Mouse (Mus musculus): ENCODE measurements around the gene Cnpy2.
"Not testable (repeated sequence)": the region's sequence is repeated elsewhere in the genome, so short reads cannot be mapped to it uniquely, and the experiment has no call there.

Gene Cnpy2

DNA sequence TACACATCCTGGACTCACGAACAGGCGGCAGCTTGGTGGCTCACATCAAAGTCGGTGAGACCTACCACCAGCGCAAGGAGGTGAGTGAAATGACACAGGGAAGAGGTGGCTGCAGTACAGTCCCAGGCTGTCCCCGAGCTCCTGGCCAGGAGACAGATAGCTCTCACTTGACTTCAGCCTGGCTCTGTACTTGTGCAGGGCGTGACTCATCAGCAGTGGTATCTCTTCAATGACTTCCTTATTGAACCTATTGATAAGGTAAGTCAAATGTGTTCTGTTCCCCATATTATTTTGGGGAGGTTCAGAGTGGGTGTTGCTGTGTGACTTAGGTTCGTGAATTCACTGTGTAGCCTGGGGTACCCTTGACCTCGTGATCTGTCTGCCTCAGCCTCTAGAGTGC is 6.7 kb upstream of the Cnpy2 start:
- DNase-seq (ENCODE audit: low spot score), result no peak

- no peak for DNase-seq (ENCODE audit: low spot score)
Observed at GRCm38 (mm10) chr10:128321641-128322040, 618 bp upstream of the Cnpy2 start.

DNA sequence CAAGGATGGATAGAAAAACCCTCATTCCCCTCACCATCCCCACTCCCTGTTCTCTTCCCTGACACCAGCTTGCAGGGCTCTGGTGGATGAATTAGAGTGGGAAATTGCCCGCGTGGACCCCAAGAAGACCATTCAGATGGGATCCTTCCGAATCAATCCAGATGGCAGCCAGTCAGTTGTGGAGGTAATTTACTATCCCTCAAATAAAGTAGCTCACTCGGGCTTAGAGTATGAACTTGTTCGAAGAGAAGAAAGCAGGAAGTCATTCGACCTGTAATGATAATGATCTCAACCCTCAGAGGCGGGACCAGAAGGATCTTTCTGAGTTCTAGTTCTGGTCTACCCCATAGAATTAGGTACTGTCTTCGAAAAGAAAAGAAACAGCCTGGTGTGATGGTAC is 1.3 kb downstream of the Cnpy2 start:
- no peak for DNase-seq (ENCODE audit: low spot score)

DNA sequence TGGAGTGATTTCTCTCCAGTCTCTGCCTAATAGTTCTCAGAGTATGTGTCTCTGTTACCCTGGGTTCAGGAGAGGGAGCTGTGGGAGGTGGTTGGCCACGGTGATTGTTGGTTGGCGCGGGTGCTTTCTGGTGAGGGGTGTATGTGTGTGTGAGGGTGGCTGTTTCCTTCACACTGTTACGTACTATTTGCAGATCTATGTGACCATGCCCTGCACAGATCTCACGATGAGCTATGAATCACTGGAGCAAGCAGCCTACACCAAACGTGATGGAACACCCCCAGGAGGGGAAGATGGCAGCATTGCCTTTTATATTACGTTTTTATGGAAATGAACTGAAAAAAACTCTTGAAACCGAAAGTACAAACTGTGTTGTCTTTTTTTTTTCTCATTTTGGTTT is 4.6 kb downstream of the Cnpy2 start:
- no peak for DNase-seq (ENCODE audit: low spot score)

GRCm38 (mm10) chr10:128327610-128328009 is 5.4 kb downstream of the Cnpy2 start:
- DNase-seq (ENCODE audit: low spot score), result peak; percentile 22

DNA sequence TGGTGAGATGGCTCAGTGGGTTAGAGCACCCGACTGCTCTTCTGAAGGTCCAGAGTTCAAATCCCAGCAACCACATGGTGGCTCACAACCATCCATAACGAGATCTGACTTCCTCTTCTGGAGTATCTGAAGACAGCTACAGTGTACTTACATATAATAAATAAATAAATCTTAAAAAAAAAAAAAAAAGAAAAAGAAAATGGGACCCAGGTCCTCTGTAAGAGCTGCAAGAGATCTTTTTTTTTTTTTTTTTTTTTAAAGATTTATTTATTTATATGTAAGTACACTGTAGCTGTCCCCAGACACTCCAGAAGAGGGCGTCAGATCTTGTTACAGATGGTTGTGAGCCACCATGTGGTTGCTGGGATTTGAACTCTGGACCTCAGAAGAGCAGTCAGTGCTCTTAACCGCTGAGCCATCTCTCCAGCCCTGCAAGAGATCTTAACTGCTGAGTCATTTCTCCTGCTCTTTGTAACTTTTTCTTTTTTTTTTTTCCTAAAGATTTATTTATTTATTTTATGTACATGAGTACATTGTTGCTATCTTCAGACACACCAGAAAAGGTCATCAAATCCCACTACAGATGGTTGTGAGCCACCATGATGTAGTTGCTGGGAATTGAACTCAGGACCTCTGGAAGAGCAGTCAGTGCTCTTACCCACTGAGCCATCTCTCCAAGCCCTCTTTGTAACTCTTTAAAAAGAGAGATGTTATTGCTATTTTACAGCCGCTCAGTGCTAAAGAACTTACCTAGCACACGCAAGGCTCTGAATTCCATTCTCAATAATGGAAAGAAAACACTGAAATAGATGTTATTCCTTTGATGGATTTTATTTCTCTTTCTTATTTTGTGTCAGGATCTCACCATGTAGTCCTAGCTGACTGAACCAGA is 10.3 kb downstream of the Cnpy2 start:
- not testable (repeated sequence) for DNase-seq (ENCODE audit: low spot score)

DNA sequence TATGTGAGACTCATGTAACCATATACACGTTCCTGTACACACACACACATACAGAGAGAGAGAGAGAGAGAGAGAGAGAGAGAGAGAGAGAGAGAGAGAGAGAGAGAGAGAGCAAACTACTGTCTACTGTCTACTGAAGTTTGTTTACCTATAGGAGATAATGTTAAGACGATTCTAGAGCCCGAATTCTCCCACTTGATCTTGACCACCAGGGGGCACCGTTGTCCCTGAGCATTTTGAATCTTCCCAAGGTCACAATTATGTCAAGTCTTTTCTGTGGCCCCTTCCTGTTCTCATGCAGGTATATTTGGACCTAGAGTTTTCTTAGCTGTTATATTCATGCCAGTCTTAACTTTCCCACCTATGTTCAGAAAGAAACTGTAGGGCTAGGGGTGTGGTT is 13.3 kb downstream of the Cnpy2 start:
- peak; percentile 89 for DNase-seq (ENCODE audit: low spot score)

GRCm38 (mm10) chr10:128336195-128336594 is 13.9 kb downstream of the Cnpy2 start:
- no peak for DNase-seq (ENCODE audit: low spot score)

- no peak for DNase-seq (ENCODE audit: low spot score)
Observed at GRCm38 (mm10) chr10:128336597-128336996, 14.3 kb downstream of the Cnpy2 start.

GRCm38 (mm10) chr10:128337306-128338181 is 15.3 kb downstream of the Cnpy2 start, which contains the start of gene Cs:
Gene Cs, plus strand, starts transcription at chr10:128337734.
- DNase-seq (ENCODE audit: low spot score), result peak; percentile 98

DNA sequence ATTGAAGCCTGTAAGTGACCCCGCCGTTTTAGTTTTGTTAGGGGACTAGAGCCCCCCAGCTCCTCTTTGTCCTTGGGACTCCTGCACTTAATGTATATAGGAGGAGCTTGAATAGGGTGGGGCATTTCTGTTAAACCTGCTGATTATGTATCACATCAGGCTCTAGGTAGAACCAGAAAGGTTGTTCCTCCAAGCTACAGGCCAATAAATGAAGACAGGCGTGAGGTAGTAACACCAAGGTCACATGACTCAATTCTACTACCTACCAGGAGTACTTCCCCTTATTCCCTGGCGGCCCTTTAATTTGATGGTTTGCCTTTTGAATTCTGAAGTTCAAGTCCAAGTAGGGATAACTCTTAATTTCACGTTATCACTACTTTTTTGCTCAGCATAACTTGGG is 16.2 kb downstream of the Cnpy2 start:
- DNase-seq (ENCODE audit: low spot score), result no peak

- no peak for DNase-seq (ENCODE audit: low spot score)
Observed at GRCm38 (mm10) chr10:128338948-128339347, 16.7 kb downstream of the Cnpy2 start.

GRCm38 (mm10) chr10:128340257-128340656 is 18.0 kb downstream of the Cnpy2 start:
- DNase-seq (ENCODE audit: low spot score), result no peak

GRCm38 (mm10) chr10:128343436-128343835 is 21.2 kb downstream of the Cnpy2 start:
- no peak for DNase-seq (ENCODE audit: low spot score)

- DNase-seq (ENCODE audit: low spot score), result peak; percentile 36
Observed at GRCm38 (mm10) chr10:128344568-128345275, 22.5 kb downstream of the Cnpy2 start.

- DNase-seq (ENCODE audit: low spot score), result no peak
Observed at GRCm38 (mm10) chr10:128347541-128347940, 25.3 kb downstream of the Cnpy2 start.

DNA sequence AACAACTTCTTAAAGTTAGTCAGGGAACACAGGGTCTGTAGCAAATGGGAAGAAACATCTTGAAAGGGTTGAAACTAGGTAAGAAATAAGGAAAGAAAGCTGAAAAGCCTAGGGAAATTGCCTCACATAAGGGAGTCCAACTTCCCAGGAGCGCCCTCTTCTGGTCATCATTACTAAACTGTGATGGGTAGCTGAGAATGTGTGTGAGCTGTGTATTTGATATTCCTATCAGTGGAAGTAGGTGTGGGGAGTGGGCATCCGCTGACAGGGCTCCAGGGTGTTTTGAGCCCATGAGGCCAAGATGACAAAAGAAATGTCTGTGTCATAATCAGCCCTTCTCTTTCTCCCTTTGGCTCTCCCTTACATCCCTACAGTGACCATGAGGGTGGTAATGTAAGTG is 36.5 kb downstream of the Cnpy2 start:
- peak; percentile 82 for DNase-seq (ENCODE audit: low spot score)

- DNase-seq (ENCODE audit: low spot score), result no peak
Observed at GRCm38 (mm10) chr10:128359226-128359625, 37.0 kb downstream of the Cnpy2 start.

DNA sequence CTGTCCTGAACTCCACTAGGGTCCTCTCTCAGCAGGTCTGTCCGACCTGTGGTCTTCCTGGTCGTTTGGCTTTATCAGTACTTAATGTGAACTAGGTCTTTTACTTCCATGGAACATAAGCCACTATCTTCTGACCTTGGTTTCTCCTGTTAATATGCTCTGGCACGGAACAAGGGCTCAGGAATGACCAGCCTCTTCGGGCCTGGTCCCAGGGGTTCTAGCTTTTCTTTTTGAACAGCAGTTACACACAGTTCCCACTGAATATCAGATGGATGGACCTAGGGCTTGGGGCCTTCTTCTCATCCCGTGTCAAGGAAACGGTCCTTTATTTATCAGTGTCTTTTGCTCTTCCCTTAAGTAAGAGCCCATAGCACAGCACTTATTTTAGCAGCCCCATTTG is 39.6 kb downstream of the Cnpy2 start:
- no peak for DNase-seq (ENCODE audit: low spot score)

DNA sequence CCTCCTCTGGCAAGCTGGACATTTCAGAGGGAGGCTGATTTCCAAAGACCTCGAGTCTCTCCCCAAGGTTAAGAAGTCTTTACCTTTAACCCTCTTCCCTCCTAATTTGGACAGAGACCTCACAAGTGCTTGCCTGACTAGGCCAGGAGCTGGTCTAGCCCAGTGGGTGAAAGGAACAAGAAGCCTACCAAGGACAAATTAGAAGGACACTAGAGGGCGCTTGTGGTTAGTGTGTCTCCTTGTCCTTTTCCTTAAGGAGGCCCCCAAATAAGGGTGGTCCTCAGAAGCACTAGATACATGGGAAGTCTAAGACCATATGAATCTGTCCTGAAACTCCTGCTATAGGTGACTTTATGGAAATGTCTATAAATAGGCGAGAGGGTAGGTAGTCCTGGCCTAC is 40.3 kb downstream of the Cnpy2 start:
- DNase-seq (ENCODE audit: low spot score), result peak; percentile 84

DNA sequence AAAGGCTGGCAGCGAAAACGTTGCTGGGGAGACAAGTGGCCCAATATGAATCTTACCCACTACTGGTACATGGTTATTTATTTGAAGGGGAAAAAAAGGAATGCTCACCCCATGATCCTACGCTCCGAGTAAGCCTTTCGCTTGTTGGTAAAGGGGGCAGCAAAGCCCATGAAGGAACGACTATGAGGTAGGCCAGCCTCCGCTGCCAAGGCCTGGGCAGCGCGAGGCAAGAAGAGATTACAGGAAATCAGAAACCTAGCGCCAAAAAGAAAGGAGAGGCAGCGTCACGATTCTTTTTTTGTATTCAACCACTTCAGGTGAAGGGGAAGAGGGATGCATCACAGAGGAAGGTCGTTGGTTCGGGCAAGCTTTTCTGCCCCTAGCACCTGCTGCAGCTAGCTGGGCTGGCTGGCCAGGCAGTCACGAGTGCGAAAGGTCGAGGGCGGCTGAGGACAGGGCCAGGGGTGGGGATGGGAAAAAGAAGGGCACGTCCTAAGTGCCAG is 45.7 kb downstream of the Cnpy2 start:
- no peak for DNase-seq (ENCODE audit: low spot score)

All from retina, embryonic 14.5 days (tissue).